Mouse (Mus musculus) fat pad, adult 2 months (tissue): Measurements from ENCODE around the gene Dpp9.

Source experiments
- DNase-seq: peaks from one replicate; pipeline ENCODE4 v3.0.0-alpha.2; 2011; ENCODE audit warnings: low read depth, low spot score; ENCODE audit errors: extremely low read depth

Dpp9 gene

DNA sequence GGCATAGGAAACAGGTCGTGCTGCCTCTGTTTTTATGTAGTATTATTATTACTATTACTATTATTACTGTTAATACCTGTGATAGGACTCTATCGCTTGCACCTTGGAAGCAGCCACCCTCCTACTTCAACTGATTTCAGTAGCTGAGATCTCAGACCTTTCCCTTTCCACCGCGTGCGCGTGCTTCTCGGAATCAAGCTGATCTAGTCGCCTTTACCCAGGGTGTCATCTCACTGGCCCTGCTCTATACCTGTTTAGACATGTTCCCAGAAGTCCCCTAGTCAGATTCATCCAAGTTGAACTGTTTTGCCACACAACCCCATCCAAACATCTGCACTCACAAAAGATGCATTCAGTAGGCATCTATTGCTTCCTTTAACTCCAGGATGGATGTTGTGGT, 14.7 kb upstream of the Dpp9 start:
- DNase-seq, result no peak

DNA sequence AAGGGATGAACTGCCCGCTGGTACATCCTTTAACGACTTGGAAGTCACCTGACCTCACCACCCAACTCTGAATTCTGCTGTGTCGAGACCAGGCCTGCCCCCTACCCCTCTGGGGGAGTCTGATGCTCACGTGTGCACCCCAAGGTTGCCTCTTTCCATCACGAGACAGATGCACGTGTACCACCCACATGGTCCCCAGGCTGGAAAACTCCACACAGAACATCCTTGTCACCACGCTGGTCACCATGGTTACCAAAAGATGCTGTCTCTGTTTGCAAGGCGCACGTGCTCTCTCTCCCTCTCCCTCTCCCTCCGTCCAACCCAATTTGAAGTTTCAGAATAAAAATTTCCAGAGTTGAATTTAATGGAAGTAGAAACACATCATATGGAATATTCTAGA, 11.2 kb upstream of the Dpp9 start:
- no peak for DNase-seq

GRCm38 (mm10) chr17:56226566-56226965, 7.9 kb upstream of the Dpp9 start:
- DNase-seq, result no peak

- no peak for DNase-seq
These were observed 6.2 kb upstream of the Dpp9 start for GRCm38 (mm10) chr17:56224916-56225315.

GRCm38 (mm10) chr17:56219805-56220204, 1.1 kb upstream of the Dpp9 start:
- DNase-seq, result no peak

- DNase-seq, result no peak
These were observed 546 bp upstream of the Dpp9 start for GRCm38 (mm10) chr17:56219251-56219650.

DNA sequence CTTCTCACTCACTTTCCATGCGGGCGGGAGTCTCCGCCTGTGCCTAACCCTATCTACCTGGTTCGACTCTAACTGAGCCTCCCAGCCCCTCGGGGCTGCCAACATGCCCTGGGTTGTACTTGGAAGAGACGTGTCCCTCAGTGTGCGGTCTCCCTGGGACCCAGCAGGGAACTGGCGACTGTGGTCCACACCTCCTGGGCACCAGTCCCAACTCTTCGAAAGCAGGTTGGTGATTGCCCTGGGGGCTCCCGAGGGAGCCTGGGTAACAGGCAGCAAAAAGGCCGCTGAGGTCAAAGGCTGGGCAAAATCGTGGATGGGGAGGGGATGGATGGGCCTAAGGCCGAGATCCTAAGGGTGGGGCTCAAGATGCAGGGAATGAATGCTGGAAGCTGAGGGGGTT, 1.0 kb downstream of the Dpp9 start:
- no peak for DNase-seq

- no peak for DNase-seq
These were observed 4.5 kb downstream of the Dpp9 start for GRCm38 (mm10) chr17:56214229-56214628.

- no peak for DNase-seq
These were observed 6.0 kb downstream of the Dpp9 start for GRCm38 (mm10) chr17:56212676-56213075.

DNA sequence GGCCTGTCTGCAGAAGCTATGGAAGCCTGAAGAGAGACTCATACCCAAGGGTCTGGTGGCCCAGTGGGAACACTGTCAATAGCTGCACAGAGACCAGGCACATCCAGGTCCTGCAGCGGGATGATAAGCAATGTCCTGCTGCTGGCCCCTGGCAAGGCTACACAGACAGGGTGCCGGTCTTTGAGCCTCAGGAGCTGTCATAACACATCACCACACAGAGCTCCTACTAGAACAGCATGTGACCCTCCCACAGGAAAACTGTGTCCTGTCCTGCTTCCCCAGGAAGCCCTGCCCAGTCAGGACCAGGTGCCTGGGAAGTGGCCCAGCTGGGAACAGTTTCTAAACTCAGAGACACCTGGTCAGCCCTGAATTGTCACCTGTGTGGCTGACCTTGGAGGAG, 7.6 kb downstream of the Dpp9 start:
- DNase-seq, result no peak

- DNase-seq, result no peak
These were observed 9.9 kb downstream of the Dpp9 start for GRCm38 (mm10) chr17:56208821-56209220.

- DNase-seq, result peak; percentile 79
These were observed 10.7 kb downstream of the Dpp9 start for GRCm38 (mm10) chr17:56207963-56208530.

DNA sequence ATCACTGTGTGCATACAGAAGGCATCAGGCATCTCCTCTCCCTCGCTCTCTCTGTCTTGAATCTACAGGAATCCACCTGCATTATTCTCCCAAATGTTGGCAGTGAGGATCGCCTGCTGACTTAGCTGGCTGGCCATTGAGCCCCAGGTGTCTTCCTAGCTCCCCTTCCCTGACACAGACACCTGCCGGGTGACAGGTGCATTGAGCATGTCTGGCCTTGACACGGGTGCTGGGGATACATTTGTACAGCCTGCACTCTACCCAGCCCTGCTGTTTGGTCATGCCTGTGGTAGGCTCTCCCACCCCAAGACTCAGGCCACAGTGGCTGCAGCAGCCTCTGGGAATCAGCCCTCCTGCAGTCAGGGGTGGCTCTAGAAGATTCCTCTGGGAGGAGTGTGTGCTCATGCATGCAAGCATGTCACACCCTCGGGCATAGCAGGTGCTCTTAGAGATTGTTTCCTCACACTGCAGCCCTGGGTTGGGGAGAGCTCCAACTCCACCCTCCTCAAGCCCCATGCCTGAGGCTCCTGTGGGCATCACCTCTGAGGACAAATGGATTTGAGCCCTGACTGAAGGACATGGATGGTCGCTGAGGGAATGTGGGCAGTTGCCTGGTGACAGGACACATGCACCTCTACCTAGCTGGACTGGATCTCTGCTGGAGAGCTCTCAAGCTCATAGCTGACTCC, 11.6 kb downstream of the Dpp9 start:
- DNase-seq, result no peak

- no peak for DNase-seq
These were observed 12.3 kb downstream of the Dpp9 start for GRCm38 (mm10) chr17:56206276-56206884.

DNA sequence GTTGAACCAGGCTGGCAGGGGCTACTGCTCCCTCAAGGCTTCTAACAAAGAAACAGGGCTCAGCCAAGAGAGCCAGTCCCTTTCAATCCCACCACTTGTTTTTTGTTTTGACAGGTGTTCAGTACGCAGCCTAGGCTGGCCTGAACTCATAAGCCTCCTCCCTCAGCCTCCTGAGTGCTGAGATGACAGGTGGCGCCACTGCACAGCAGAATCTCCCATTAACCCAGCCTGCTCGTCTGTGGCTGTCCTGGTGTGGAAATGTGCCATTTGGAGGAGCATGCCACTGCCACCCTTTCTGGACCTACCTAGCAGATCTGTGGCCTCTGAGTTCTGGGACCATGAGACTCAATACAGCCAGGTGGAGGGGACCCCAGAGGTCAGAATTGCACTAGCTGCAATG, 15.0 kb downstream of the Dpp9 start:
- no peak for DNase-seq

DNA sequence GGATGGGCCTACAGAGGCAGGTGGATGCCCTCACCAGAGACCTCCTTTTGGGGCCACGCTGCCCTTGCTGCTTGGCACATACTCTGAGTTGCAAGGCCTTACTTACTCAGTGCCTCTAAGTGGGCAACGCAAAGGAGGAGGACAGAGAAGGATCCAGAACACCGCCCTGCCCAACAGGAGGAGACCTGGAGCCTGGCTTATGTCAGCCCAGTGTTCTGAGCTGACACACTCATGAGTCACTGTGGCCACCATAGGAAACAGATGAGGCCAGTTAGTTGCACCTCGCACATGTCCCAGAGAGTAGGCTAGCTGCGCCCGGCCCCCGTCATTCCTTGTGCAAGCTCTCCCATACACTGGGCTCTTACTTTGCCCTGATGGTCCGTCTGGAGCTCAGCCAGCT, 16.2 kb downstream of the Dpp9 start:
- no peak for DNase-seq

DNA sequence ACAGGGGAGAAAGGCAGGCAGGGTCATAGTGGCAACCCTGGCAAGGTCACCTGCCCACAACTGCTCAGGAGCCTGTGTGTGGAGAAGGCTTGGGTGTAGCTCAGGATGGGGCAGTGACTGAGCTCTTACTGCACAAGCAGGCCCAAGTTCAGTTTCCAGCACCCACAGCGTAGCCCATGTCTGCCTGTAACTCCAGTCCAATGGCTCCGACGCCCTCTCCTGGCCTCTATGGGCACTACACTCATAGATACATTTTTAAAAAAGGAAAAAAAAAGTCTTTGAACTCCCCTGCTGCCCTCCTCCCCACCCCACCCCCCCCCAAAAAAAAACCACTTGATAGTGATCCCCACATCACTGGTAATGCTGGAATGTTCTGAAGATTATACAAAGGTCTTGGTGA, 17.1 kb downstream of the Dpp9 start:
- no peak for DNase-seq

GRCm38 (mm10) chr17:56200586-56200985, 18.1 kb downstream of the Dpp9 start:
- DNase-seq, result no peak

- no peak for DNase-seq
These were observed 21.8 kb downstream of the Dpp9 start for GRCm38 (mm10) chr17:56196860-56197259.

DNA sequence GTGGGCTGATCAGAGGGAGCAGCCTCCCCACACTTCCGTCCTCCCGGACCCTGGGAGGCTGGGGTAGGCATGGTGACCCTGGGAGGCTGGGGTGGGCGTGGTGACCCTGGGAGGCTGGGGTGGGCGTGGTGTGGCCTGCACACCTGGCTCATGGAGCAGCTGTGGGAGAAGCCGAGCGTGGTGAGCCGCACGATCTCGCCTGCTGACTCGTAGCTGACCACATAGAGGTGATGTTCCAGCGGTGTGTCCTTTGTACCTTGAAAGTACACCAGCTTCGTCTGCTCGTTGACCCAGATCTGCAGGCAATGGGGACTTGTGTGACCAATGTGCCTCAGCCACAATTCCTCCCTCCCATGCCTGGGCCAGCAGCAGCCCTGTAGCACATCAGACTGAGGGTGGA, 23.9 kb downstream of the Dpp9 start:
- DNase-seq, result no peak

- DNase-seq, result no peak
These were observed 24.3 kb downstream of the Dpp9 start for GRCm38 (mm10) chr17:56194357-56194756.

DNA sequence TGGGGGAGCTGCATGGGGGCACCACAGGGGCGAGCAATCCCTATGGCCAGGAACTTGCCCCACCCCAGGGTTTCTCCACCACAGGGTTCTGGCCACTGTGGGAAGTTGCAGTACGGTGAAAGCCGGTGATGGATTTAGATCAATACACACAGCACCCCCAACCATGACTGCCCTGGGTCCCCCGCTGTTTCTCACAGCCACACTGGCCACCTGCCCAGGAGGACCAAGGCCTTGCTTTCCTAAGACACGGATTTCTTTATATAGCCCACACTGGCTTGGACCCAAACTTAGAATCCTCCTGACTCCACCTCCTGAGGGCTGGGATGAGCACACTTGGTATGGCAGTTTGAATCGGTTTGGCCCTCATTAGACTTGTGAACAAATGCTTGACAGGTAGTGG, 27.4 kb downstream of the Dpp9 start:
- DNase-seq, result no peak
